Mouse (Mus musculus): ENCODE results near the gene Akap13.

DNA sequence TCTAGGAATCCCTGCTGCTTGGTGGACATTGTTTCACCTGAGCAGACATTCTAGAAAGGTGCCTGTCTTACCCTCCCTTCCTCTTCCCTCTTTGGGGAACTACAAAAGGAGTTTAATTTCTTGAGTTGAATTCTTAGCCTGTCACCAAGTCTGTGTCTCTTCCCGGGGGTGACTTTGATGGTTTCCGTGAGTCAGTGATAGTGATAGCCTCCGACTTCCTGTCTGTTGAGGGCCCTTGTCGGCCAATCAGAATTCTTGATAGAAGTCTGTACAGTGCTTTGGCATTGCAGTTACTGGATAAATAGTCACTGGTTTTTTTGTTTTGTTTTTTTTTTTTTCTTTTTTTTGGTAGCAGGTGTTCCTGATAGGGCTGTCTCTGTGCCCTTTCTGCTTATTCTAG, 116.8 kb downstream of the Akap13 start:
- TF ChIP-seq ZMIZ1 (IDR thresholded peaks at IDR 0.05; ENCODE audit: low read depth, low read length) (no peak), CTCF (conservative IDR thresholded peaks at IDR 0.05 in 1 of 2, IDR thresholded peaks at IDR 0.05 in 1 of 2; ENCODE audit: low read depth in 2 of 2, low read length in 2 of 2) (no peak), ETS1 (conservative IDR thresholded peaks at IDR 0.05; ENCODE audit: low read depth, low read length) (no peak), KAT2A (IDR thresholded peaks at IDR 0.05; ENCODE audit: insufficient replicate concordance, low read length) (no peak)
